Mouse (Mus musculus) liver, embryonic 14.5 days (tissue): ENCODE results near the gene Fsd1l.
A peak's percentile ranks its signal among the peaks of the same experiment; 100 is the strongest.

Experiments used
- CTCF ChIP-seq: IDR thresholded peaks from 2 replicates; pipeline ENCODE4 v1.5.1; 2016; ENCODE audit warnings: antibody characterized with exemption, low read depth, control low read depth
- EP300 ChIP-seq: IDR thresholded peaks from 2 replicates; pipeline ENCODE4 v1.6.1; 2016; ENCODE audit warnings: antibody characterized with exemption, low read depth

GRCm38 (mm10) chr4:53660711-53661110 is 29.4 kb downstream of the Fsd1l start:
- TF ChIP-seq CTCF (no peak), EP300 (peak; percentile 44)
